Mouse (Mus musculus) common myeloid progenitor, adult 5-6 weeks (primary cell): ENCODE data around the gene Pax9. TPM values are rescaled to one million over a fixed set of nuclear protein-coding genes. Genes with fewer than 3 reads are reported as not detected.

Experiments used
- ATAC-seq: replicated peaks from 2 replicates; pipeline ENCODE4 v1.8.0; 2016; ENCODE audit warnings: low read depth, mild to moderate bottlenecking, moderate TSS enrichment, inconsistent platforms; ENCODE audit not compliant: poor library complexity, severe bottlenecking
- total RNA-seq: library from RNA; stranded (forward); fragments of 200-1000, 187-1606 nt; gene quantifications from 2 replicates; pipeline ENCODE4 v1.2.3, GENCODE M21; 2017

Pax9 gene
- total RNA-seq, 1 experiment from 2014 or later = not detected

DNA sequence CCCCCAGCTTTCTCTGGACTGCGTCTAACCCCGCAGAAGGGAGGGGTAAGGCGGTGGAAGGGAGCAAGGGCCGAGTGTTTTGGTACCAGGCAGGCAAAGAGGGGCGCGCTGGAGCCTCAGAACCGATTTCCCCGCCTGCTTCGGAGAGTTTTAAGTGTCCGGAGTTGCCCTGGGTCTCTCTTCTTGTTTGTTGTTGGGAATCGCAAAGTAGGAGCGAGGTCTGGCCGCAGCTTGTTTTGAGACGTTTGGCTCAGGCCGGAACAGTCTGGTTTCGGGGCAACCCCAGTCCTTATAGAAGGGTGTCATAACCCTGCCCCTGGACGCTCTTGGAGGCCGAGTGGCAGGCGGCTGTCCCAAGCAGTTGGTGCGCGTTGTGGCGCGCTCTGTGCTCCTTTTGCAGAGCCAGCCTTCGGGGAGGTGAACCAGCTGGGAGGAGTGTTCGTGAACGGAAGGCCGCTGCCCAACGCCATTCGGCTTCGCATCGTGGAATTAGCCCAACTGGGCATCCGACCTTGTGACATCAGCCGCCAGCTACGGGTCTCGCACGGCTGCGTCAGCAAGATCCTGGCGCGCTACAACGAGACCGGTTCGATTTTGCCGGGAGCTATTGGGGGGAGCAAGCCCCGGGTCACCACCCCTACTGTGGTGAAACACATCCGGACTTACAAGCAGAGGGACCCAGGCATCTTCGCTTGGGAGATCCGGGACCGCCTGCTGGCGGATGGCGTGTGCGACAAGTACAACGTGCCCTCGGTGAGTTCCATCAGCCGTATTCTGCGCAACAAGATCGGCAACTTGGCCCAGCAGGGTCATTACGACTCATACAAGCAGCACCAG lies 4.8 kb downstream of the Pax9 start:
- peak; percentile 20; the same call in 1 of the 2 replicates for ATAC-seq

GRCm38 (mm10) chr12:56697011-56697740 lies 5.6 kb downstream of the Pax9 start:
- ATAC-seq = no peak

DNA sequence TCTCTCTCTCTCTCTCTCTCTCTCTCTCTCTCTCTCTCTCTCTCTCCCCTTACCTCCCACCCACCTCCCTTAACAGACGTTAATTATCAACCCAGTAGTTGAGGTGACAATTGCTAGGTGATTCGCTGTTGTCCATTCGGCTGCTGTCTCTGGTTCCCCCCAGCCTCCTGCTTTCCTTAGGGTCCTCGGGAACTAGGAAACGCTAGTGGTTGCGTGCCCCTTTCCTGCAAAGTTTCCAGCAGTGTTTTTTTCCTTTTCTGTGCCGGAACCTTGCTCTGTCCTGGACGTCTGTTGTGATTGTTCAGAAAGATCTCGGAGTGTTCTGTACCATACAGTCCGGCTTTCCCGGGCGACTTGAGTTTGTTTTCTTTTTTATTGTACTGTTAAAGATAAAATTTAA lies 6.2 kb downstream of the Pax9 start:
- ATAC-seq = no peak

DNA sequence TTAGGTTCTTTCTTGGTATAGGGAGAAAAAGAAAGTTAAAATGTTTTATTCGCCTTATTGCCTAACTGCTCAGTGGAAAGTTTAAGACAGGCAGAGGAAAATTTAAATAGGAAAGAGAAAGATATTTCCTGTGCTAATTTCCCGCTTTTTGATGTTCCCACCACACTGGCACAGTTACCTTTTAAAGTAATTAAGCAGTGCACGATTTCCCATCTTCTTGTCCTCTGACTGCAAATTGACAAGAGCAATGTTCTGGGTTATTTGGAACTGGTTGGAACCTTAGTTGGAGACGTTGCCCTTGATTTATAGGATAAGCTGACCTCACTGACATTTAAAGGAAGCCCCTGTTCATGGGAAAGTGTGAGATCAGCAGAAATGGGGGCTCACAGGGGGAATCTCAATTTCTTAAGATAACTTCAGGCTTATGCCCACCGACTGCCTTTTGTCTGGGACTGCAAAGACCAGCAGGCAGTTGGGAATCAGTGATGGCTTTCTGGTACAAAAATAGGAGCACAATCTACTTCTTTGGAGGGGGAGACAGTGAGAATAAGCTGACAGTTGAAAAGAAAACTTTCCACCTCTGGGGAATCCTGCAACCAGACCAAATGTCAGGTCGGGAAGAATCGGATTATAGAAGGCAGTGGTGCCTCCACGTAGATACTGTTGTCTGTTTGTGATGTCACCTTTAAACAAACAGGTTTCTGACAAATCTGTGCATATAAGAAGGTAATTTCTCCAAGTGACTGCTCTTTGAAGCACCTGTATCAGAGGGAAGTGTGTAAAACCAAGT lies 6.8 kb downstream of the Pax9 start:
- ATAC-seq = no peak

DNA sequence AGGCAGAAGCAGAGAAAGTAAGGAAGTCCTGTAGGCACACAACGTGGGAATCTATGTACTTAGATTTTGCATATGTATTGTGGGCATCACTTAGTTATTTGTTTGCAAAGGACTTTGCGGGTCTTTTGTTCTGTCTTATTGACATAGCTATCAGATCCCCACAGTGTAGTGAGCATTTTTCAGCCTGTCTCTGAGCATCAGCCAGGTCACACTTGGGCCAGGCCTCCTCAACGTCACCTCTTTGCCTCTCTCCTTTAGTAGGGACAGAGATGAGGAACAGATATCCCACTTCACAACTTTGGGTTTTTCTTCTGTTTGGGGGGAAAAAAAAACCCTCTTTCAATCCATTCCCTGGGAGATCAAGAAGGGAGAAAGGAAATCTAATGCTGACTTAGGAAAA lies 7.8 kb downstream of the Pax9 start:
- ATAC-seq = no peak

DNA sequence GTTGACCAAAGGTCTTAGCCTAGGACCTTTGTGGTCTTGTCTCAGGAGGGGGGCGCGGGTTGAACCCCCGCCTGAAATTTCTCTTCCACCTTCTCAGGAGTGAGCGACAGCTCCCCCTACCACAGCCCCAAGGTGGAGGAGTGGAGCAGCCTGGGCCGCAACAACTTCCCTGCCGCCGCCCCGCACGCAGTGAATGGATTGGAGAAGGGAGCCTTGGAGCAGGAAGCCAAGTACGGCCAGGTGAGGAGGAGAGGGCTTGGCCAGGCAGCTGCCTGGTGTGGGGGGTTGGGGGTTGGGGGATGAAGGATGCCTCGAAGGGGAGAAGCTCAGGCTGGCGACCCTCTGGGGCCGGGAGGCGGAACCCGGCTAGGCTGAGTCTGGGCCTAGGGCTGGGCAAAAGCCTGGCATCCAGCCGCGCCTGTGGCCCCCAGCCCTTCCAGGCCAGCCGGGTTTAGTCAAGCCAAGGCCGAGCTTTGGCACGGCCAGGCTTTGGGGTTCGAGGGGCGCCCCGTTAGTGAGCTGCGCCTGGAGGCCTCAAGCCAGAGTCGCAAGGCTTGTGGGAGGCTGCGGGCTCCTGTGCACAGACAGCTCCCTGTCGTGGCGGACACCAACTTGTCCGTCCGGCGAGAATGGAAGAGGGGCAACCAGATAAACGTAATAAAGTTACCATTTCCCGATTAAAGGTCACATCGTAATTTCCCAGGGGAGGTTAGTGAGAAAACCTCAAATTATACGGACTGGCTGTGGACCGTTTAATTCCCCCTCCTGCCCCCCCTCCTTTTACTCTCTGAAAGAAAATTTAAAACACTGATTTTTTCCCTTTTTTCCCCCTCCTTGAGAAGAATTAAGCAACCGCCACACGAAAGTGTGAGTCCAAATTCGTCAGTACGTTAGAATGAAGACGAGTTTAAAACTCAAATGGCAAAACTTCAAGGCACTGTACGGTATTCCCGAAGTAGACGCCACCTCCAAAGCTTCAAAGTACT lies 8.6 kb downstream of the Pax9 start:
- ATAC-seq = no peak

GRCm38 (mm10) chr12:56701004-56701403 lies 9.4 kb downstream of the Pax9 start:
- ATAC-seq = no peak

DNA sequence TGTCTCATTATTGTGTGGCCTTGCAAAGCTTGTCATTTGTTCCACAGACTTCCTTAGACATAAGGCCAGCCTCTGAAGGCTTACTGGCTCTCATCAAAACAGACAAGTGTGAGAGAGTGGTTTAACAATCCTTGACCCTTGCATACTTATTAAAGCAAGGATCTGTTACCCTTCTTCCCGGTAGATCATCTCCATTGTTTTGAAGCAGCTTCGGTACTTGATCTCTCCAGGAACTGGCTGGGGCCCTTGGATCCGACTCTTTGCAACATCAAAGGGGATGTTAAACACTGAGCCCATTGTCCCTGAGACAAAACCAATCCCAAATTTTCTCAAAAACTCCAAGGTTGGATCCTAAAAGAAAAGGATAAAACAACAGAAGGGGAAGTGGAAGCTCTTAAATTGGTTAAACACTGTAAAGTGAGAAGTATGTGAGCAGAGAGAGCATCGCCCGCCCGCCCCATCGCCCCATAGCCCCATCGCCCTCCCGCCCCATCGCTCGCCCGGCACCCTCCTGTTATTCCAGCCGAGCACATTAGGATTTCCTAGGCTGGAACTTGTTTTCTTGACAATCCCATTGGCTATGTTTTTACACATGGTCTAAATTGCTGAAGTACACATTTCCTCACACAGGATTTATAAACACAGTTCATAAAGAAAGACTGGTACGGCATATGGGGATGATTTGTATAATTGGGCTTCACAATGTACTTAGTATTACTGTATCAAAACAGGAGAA lies 26.6 kb downstream of the Pax9 start:
- no peak for ATAC-seq

DNA sequence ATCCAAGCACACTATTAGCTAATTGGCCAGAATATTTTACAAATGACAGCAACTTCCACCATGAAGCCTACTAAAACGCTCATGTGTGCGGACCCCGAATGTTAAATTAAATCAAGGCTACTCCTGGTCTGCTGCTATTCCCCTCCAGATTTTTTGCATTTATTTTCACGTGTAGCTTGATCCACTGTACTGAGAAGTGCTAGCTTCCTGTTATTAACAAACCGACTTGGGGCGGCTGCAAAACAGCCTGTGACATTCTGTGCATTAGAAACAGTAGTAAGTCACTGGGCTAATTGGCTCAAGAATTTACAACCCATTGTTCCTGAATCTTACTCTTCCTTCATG lies 27.1 kb downstream of the Pax9 start:
- ATAC-seq = no peak

GRCm38 (mm10) chr12:56727631-56728030 lies 36.1 kb downstream of the Pax9 start:
- ATAC-seq = no peak

GRCm38 (mm10) chr12:56737104-56737503 lies 45.5 kb downstream of the Pax9 start:
- no peak for ATAC-seq

Other genes starting within 250 kb of the Pax9 start
- not detected in 2 replicates for gene Nkx2-1, start 154.9 kb upstream of the Pax9 start, total RNA-seq
- gene Nkx2-9, start 78.5 kb upstream of the Pax9 start, total RNA-seq = not detected in 2 replicates